Mouse (Mus musculus) kidney, embryonic 14.5 days (tissue): ENCODE measurements around the gene Catsperb. TPM values are rescaled to one million over a fixed set of nuclear protein-coding genes. Genes with fewer than 3 reads are reported as not detected.
"Not testable (repeated sequence)": the region's sequence is repeated elsewhere in the genome, so short reads cannot be mapped to it uniquely, and the experiment has no call there.

Source experiments
- ATAC-seq: fragments of 200-750 bp; cut with Nextera tagmentation; 2 replicates; pipeline ENCODE4 v1.8.0; 2017; ENCODE audit warnings: moderate number of reproducible peaks, mild to moderate bottlenecking, moderate TSS enrichment, moderate library complexity; ENCODE audit not compliant: low FRiP score, low TSS enrichment
- H3K27ac ChIP-seq: fragments of 300-500 bp; sonication (generic); 2 replicates; pipeline ENCODE4 v1.5.1; 2014; ENCODE audit warnings: low read depth, mild to moderate bottlenecking, low read length, moderate library complexity, mixed read lengths
- H3K27me3 ChIP-seq: fragments of 300-500 bp; sonication (generic); 2 replicates; pipeline ENCODE4 v1.6.1; 2014; ENCODE audit warnings: mild to moderate bottlenecking, low read length; ENCODE audit not compliant: control insufficient read depth, insufficient read depth
- H3K36me3 ChIP-seq: fragments of 300-500 bp; sonication (generic); 2 replicates; pipeline ENCODE4 v1.6.1; 2014; ENCODE audit warnings: low read length, mixed read lengths; ENCODE audit not compliant: control insufficient read depth, insufficient read depth
- H3K4me1 ChIP-seq: fragments of 300-500 bp; sonication (generic); 2 replicates; pipeline ENCODE4 v1.6.1; 2014; ENCODE audit warnings: low read length, mixed read lengths; ENCODE audit not compliant: control insufficient read depth, insufficient read depth
- H3K4me2 ChIP-seq: fragments of 300-500 bp; sonication (generic); replicated peaks from 2 replicates; pipeline ENCODE4 v1.6.1; 2014; ENCODE audit warnings: low read depth, mild to moderate bottlenecking, low read length
- H3K4me3 ChIP-seq: fragments of 300-500 bp; sonication (generic); 2 replicates; pipeline ENCODE4 v1.5.1; 2014; ENCODE audit warnings: mild to moderate bottlenecking, low read length
- H3K9ac ChIP-seq: fragments of 300-500 bp; sonication (generic); 2 replicates; pipeline ENCODE4 v1.6.1; 2014; ENCODE audit warnings: low read depth, mild to moderate bottlenecking, low read length, moderate library complexity
- H3K9me3 ChIP-seq: fragments of 300-500 bp; sonication (generic); 2 replicates; pipeline ENCODE4 v1.6.1; 2016; ENCODE audit warnings: low read length; ENCODE audit not compliant: control insufficient read depth
- WGBS: fragments of 180-500 bp; shearing (Covaris S2); extraction: QIAGEN DNeasy Blood & Tissue Kit; methylation state at CpG from one replicate; pipeline ENCODE4 v1.1.7; 2014; 5-methylcytosine and 5-hydroxymethylcytosine counted together
- polyA plus RNA-seq: library from polyadenylated mRNA; unstranded; fragments of >200 nt; fragmentation: Nextera tagmentation; extraction: Ambion mirVana; gene quantifications from 2 replicates; pipeline ENCODE4 v1.2.1, GENCODE M21; 2014

Catsperb gene
- not detected in 2 replicates for polyA plus RNA-seq

DNA sequence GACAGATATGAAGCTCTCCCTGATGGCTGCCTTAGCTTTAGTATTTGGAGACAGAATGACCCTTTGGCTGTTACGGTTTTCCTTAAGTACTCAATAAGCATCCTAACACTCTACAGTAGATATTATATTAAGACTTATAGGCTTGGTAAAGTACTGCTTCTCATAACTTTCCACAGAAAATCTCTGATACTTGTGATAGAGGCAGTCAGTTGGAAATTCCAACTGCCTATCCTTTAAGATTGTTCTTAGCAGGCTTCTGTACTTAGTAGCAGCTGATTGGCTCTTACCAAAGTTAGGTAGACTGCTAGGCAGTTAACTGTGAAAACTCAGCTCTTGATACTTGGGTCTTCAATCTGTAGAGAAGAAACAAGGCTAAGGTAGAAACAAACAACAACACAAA, at the start of gene Catsperb:
TSS of gene Catsperb (plus strand) at position 301 of the 400 bp plus-strand sequence.
- H3K4me2 ChIP-seq, H3K9ac ChIP-seq, ATAC-seq, H3K27me3 ChIP-seq, H3K9me3 ChIP-seq, H3K36me3 ChIP-seq, H3K4me3 ChIP-seq, H3K4me1 ChIP-seq, H3K27ac ChIP-seq: not testable (repeated sequence)
- 87% methylated on average over 1 of the region's 1 CpGs for WGBS

DNA sequence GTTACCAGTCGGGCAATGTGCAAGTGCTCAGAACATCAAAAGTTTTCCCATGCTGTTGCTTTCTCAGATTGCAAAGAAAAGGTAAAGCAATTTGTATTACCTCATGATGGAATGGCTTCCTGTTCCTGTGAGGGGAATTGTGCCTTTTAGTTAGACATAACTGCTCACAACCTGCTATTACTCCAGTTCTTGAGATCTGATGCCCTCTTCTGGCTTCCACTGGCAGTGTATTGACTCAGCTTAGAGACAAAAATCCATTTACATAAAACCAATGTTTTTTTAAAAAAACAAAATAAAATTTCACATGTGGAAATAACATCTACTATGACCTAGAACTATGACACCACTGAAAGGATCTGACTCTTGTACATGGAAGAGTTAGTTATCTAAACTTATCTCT, 43.0 kb upstream of the Catsperb start:
- H3K27ac ChIP-seq, H3K4me3 ChIP-seq, H3K9me3 ChIP-seq, ATAC-seq, H3K4me2 ChIP-seq, H3K4me1 ChIP-seq, H3K36me3 ChIP-seq, H3K27me3 ChIP-seq, H3K9ac ChIP-seq: not testable (repeated sequence)
- WGBS: 77% methylated on average over 1 of the region's 1 CpGs

DNA sequence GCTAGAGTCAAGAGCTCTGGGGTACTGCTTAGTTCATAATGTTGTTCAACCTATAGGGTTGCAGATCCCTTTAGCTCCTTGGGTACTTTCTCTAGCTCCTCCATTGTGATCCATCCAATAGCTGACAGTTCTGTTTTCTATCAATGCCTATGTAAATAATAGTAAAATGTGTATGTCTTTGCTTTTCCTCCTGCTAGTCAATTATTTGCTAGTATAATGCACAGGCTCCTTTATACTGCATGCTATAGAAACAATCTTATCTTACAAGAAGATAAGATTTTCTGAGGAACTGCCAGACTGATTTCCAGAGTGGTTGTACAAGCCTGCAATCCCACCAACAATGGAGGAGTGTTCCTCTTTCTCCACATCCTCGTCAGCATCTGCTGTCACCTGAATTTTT, 23.0 kb upstream of the Catsperb start:
- H3K9ac ChIP-seq, ATAC-seq, H3K9me3 ChIP-seq, H3K27me3 ChIP-seq, H3K4me2 ChIP-seq, H3K27ac ChIP-seq, H3K4me1 ChIP-seq, H3K4me3 ChIP-seq, H3K36me3 ChIP-seq: not testable (repeated sequence)
- no CpG with 5 or more reads among the region's 1 CpGs for WGBS

GRCm38 (mm10) chr12:101426131-101426530, 21.7 kb downstream of the Catsperb start:
- no peaks in the 10 kb centered on the region for H3K36me3 ChIP-seq
- no peak for ATAC-seq

DNA sequence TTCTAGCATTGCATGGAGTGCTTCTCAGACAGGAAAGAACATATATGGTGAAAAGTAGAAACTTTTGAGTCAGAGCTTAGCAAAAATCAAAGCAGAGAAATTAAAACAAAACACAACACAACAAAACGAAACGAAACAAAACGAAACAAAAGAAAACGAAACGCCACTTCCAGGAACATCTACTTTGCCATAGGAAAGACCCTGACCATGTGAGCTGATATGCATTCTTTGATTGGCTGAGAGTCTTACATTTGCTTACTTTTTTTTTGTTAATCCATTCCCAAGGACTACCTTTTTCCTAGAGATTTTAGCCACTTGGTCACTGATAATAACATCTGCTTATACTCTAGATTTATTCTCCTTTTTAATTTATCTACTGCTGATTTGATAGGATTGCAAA, 57.6 kb downstream of the Catsperb start:
- H3K4me1 ChIP-seq: no peaks in the 10 kb centered on the region
- no peaks in the 10 kb centered on the region for H3K9me3 ChIP-seq

More at GRCm38 (mm10) chr12:101426131-101426530, 21.7 kb downstream of the Catsperb start:
- Histone ChIP-seq H3K27ac (no peak overlapping the region), H3K4me1 (no peaks in the 10 kb centered on the region), H3K4me2 (no peak overlapping the region), H3K4me3 (no peak overlapping the region), H3K9ac (no peak overlapping the region), H3K27me3 (no peaks in the 10 kb centered on the region), H3K9me3 (no peaks in the 10 kb centered on the region)
- WGBS: 58% methylated on average over 1 of the region's 1 CpGs

DNA sequence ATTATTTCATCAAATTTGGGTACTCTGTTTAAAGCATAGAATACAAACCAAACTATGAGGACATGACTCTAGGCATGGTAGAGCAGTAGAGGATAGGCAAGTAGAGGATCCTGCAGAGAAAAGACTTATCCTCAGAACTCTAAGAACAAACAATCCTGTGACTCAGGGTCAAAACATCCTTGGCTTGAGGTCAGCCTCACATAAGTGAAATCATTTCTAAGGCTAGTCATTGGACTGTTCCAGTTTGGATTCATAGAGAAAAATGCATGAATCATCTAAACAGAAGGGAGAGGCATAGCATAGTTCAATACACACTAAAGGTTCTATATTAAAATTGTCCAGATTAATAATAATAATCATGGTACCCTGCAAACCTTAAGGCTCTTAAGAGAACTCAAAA, 79.1 kb downstream of the Catsperb start:
- no peak for ATAC-seq
- H3K27me3 ChIP-seq: no peaks in the 10 kb centered on the region
- no peak overlapping the region for H3K27ac ChIP-seq
- H3K9me3 ChIP-seq: no peaks in the 10 kb centered on the region
- no peak overlapping the region for H3K4me3 ChIP-seq
- H3K4me2 ChIP-seq: no peak overlapping the region
- H3K36me3 ChIP-seq: no peaks in the 10 kb centered on the region
- no peaks in the 10 kb centered on the region for H3K4me1 ChIP-seq
- H3K9ac ChIP-seq: no peak overlapping the region

More for the DNA sequence above, 57.6 kb downstream of the Catsperb start:
- Histone ChIP-seq H3K9ac (no peak overlapping the region), H3K27ac (no peak overlapping the region), H3K4me2 (no peak overlapping the region), H3K4me3 (no peak overlapping the region), H3K27me3 (no peaks in the 10 kb centered on the region), H3K36me3 (no peaks in the 10 kb centered on the region)
- no peak for ATAC-seq
- WGBS: 93% methylated on average over 5 of the region's 5 CpGs

GRCm38 (mm10) chr12:101511326-101511725, 106.9 kb downstream of the Catsperb start:
- not testable (repeated sequence) for H3K9me3 ChIP-seq, H3K4me3 ChIP-seq, H3K27ac ChIP-seq, H3K4me1 ChIP-seq, H3K27me3 ChIP-seq, H3K36me3 ChIP-seq, H3K9ac ChIP-seq, H3K4me2 ChIP-seq, ATAC-seq
- WGBS: 87% methylated on average over 2 of the region's 2 CpGs

- H3K27me3 ChIP-seq, H3K27ac ChIP-seq, H3K36me3 ChIP-seq, H3K4me2 ChIP-seq, H3K4me3 ChIP-seq, ATAC-seq, H3K4me1 ChIP-seq, H3K9ac ChIP-seq, H3K9me3 ChIP-seq: not testable (repeated sequence)
These were observed 202.2 kb downstream of the Catsperb start for GRCm38 (mm10) chr12:101606622-101607021.

DNA sequence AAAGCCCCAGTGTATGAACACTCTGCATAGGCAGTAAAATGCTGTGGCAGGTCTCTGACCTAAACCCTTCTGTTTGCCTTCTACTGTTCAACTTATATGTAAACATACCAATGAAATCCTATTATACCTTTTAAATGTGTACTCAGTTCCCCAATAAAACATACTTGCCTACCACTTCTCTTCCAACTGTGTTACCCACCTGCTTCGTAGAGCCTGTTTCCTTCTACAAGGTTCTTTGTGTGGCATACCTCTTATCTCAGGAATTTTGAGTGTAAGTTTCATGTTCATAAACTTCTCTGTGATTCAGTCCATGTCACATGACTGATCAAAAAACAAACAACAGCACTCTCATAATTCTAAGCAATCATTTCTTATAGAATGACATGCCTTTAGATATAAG, 228.7 kb downstream of the Catsperb start:
- no peak for ATAC-seq
- Histone ChIP-seq H3K27ac (no peak overlapping the region), H3K4me1 (no peaks in the 10 kb centered on the region), H3K36me3 (no peaks in the 10 kb centered on the region), H3K4me3 (no peak overlapping the region), H3K27me3 (no peaks in the 10 kb centered on the region), H3K4me2 (no peak overlapping the region), H3K9me3 (no peaks in the 10 kb centered on the region), H3K9ac (no peak overlapping the region)
- WGBS: 89% methylated on average over 1 of the region's 1 CpGs

GRCm38 (mm10) chr12:101667502-101667901, 263.0 kb downstream of the Catsperb start:
- Histone ChIP-seq H3K36me3 (no peaks in the 10 kb centered on the region), H3K27me3 (no peaks in the 10 kb centered on the region), H3K27ac (no peak overlapping the region), H3K9me3 (no peaks in the 10 kb centered on the region), H3K4me1 (no peaks in the 10 kb centered on the region), H3K9ac (no peak overlapping the region), H3K4me2 (no peak overlapping the region), H3K4me3 (no peak overlapping the region)
- WGBS: 96% methylated on average over 2 of the region's 2 CpGs
- ATAC-seq: no peak
